Mouse (Mus musculus) layer of hippocampus, adult 2 months (tissue): ENCODE measurements around the gene Mroh2a. TPM values are rescaled to one million over a fixed set of nuclear protein-coding genes. Genes with fewer than 3 reads are reported as not detected.

Experiments used
- DNase-seq, 2 experiments: peaks; one replicate each; pipeline ENCODE4 v3.0.0; 2022; ENCODE audit warnings: low spot score in 2 of 2
- H3K27ac ChIP-seq: fragments of 200-600 bp; 2 replicates; pipeline ENCODE4 v1.8.1; 2022
- H3K4me3 ChIP-seq: fragments of 200-600 bp; 2 replicates; pipeline ENCODE4 v1.8.1; 2022; ENCODE audit warnings: mild to moderate bottlenecking
- CTCF ChIP-seq: fragments of 200-600 bp; conservative IDR thresholded peaks from 2 replicates; pipeline ENCODE4 v1.8.1; 2022; ENCODE audit warnings: antibody characterized with exemption, mild to moderate bottlenecking, moderate library complexity
- total RNA-seq, 2 experiments: library from RNA; stranded (reverse); gene quantifications; 2 replicates each; pipeline ENCODE4 v1.2.3; 2021

The Mroh2a gene
- total RNA-seq, 2 experiments from 2014 or later, result 0.38 TPM; not detected in 1

DNA sequence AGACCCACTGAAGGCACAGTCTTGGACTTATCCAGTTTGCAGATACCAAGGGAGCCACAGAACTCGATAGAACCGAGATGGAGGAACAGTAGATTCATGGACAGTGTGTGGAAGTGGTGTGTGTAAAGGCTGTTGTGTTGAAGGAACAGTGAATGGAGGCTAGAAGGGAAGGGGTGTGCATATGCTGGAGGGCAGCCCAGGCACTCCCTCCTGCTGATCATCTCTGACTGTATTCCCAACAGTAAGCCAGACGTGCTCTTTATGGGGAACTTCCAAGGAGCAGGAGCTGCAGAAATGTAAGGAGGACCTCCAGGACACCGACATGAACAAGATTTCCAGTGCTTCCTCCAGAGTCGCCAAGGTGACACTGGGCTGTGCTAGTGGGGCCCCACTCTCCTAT is 23.2 kb downstream of the Mroh2a start:
- no peak for TF ChIP-seq CTCF
- no peak overlapping the region for H3K4me3 ChIP-seq

DNA sequence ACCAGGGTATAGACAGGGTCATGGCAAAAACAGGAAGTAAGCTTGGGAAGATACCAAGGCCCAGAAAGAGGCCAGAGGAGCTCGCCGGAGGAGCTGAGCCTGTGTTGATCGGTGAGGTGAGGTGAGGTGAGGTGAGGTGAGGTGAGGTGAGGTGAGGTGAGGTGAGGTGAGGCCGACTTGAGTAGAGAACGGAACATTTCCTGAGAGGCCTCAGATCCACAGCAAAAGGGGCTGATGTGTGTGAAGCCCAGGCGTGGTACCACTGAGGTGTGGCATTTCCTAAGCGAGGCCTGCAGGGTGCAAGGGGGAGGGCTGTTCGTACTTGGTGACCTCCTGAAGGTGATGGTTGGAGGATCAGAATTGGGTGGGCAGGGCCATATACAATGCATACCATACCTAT is 26.3 kb downstream of the Mroh2a start:
- TF ChIP-seq CTCF, result no peak
- H3K4me3 ChIP-seq, result no peak overlapping the region
- DNase-seq, result no peak

More for the DNA sequence above, 23.2 kb downstream of the Mroh2a start:
- no peak for DNase-seq
- H3K27ac ChIP-seq, result no peak overlapping the region

DNA sequence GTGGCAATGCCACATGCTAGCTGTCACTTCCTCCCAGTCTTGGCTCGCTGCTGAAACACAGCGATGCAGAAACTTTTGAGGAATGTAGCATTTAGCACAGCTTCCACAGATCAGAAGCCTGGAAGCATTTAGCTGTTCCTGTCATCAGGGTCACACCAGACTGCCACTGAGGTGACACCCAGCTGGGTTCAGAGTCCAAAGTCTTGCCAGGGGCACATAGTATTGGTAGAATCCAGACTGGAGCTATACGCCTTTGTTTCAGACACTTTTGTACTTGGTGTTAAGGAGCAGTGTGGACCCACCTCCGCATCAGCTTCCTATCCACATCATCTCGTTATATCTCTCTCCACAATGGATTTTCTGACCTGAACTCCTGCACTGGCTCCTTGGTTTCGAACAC is 26.8 kb downstream of the Mroh2a start:
- H3K4me3 ChIP-seq, result no peak overlapping the region
- no peak for TF ChIP-seq CTCF
- no peak overlapping the region for H3K27ac ChIP-seq
- DNase-seq, result no peak

More for the DNA sequence above, 26.3 kb downstream of the Mroh2a start:
- H3K27ac ChIP-seq, result no peak overlapping the region

DNA sequence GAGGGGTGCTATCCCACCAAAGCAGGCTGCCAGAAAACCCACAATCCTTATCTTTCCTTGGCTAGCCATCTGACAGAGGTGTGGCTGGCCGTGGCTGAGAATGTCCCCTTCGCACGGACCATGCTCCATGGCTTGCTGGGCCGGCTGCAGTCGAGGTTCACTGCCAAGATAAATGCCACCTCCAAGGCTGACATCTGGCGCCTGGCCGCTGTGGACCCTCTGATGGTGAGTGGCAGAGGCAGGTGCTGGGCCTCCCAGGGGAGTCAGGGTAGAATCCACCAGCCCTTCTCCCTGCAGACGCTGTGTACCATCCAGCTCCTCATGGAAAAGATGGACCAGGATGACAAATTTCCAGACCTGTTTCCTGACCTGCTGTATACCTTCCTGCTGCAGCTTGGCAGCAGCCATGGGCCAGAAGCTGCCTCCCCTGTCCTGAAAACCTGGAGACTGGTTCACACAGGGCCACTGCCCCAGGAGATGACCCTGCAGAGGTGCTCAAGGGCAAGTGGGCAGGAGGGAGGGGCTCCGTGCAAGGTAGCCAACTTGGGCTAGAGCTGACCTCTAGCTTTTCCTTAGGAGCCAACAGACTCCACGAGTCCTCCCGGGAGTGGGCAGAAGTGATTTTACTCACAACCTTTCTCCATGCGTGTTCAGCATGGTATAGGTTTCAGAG is 28.1 kb downstream of the Mroh2a start:
- TF ChIP-seq CTCF, result no peak
- no peak for DNase-seq
- no peak overlapping the region for H3K27ac ChIP-seq
- H3K4me3 ChIP-seq, result no peak overlapping the region

DNA sequence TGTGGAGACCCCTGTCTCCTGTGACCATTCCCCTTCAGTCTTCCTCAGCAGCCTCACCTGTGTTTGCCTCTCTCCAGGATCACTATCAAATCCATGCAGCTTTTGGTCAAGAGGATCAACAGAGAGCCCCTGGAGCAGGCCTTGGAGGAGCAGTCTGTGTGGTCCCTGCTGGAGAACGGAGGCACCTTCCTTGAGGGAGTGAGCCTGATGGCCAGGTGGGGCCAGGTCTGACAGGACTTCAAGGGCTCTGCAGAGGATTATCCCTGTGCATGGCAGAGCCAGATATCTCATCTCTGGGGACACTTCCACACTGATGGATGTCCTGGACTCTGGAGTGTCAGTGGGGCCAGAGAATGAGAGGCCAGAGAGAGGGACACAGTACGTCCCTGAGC is 28.7 kb downstream of the Mroh2a start:
- no peak overlapping the region for H3K27ac ChIP-seq
- no peak overlapping the region for H3K4me3 ChIP-seq
- no peak for DNase-seq
- no peak for TF ChIP-seq CTCF

DNA sequence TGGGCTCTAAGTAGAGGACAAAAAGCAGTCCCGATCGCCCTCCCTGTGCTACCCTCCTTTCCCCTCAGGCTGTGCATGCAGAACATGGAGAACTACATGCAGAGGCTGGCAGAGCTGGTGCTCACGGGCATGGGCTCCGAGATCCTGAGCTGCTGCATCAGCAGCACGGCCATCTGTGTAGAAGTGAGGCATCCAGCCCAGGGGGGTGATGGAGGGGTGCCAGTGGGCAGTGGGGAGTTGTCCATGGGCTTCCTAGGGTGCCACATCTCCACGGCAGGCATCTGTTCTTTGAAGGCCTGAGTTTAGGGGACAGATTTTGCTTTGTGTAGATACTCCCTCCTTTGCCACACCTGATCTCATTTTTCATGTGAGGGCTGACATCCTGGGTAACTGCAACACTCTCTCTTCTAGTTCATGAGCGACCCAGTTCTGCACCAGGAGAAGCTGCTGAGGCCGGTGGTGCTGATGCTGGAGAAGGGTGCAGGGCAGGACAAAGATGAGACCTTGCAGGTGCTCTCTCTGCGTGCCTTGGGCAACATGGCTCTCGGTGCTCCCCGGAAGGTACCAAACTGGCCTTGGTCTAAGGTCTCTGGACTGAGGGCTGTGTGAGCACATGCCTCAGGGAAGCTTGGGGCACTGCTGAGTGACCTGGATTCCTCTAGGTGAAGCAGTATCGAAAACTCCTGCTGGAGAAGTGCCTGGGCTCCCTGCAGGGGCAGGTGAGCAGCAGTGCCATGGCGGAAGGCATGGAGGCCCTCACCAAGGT is 29.4 kb downstream of the Mroh2a start:
- TF ChIP-seq CTCF, result no peak
- Histone ChIP-seq H3K27ac (no peak overlapping the region), H3K4me3 (no peak overlapping the region)
- no peak for DNase-seq

DNA sequence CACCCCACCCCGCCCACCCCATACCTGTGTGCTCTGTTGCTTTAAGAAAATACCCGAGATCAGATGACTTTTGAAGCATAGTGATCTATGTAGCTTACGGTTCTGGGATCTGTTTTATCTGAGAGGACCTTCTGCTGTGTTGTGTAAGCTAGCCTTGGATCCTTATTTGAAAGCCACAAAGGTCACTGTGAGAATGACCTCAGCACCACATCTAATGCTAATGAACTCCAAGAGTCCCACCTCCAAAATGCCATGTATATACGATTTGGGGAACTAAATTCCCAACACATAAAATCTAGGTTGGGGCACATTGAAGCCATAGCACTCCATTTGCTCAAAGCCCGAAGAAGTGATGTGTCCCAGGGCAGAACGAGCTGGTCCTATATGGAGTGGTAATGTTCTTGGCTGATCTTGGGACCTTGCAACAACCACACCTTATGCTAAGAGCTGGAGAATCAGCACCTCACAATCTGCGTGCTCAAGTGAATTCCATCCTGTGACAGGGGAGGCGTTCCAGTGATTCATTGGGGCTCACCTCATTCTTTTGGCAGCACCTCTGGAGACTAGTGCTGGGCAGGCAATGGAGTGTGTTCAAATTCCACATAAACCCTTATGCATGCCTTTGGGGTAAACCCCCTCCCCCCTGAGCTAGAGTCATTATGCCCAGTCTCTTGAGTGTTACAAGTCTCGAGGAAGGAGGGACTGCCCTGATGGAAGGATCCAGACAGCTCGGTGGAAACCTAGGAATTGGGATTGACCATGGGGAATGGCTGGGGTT is 30.3 kb downstream of the Mroh2a start:
- no peak for TF ChIP-seq CTCF
- no peak for DNase-seq
- no peak overlapping the region for H3K4me3 ChIP-seq
- H3K27ac ChIP-seq, result no peak overlapping the region

DNA sequence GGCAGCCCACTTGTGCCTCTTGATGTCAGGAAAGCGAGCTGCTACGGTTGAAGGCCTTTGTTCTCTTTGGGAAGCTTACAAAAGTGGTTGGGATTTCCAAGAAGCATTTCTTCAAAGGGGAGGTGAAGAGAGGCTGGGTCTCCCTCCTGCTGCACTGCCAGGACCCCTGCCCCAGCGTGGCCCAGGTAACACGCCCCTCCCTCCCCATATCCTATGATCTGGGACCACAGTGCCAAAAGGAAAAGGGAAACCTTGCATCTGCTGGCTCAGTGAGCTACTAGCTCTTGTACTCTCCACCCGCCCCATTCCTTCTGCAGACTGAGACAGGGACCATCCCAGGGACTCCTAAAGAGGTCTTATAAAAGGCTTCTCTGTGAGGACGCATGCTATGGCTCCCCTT is 30.9 kb downstream of the Mroh2a start:
- no peak for DNase-seq
- no peak overlapping the region for H3K4me3 ChIP-seq
- H3K27ac ChIP-seq, result no peak overlapping the region
- no peak for TF ChIP-seq CTCF

DNA sequence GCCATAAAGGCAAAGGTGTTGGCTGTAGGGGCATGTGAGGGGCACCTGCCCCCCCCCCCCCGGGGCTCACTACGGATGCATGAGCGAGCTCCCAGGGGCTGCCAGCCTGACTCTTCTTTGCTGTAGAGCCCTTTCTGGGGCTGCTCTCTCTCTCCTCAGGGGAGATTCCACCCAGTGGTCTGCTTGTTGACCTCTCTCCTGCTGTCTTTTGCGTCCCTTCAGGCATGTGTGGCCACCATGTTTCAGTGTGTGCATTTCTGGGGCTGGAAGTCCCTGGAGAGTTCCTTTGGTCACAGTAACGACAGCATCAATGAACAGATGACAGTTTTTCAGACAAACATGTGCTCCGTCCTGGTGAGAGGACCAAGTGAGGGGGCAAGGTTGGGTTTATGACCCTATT is 31.6 kb downstream of the Mroh2a start:
- no peak for TF ChIP-seq CTCF
- Histone ChIP-seq H3K4me3 (no peak overlapping the region), H3K27ac (no peak overlapping the region)
- DNase-seq, result no peak

DNA sequence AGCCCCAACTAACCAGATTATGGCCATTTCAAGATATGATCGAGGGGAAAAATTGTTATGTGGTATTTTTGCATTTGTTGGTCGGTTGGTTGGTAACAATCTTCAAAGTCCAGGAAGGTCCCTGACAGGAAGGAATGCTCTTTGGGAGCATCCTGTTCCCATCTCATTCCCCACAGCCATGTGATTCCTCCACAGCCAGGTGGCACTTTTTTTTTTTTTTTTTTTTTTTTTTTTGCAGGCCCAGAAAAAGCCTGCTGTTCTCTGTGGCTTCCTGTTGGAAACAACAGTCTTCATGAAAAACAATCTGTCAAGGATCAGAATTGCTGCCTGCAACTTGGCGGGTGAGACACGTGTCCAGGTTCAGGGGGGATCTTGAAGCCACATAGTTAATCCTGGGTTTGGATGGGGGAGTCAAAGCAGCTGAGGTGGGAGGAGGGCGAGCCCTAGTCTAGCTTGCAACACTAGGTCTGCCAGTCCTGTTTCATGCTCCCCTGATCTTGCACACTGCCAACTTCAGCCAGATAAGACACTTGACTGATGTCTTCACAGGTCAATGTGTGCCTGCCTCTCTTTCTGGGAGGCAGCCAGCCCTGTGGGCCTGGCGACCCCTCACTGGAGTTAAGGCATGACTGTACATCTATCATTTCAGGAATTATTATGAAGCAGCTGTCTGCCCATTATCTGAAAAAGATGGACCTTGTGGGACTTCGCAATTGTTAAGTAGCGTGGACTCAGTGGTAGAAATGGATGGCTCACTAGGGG is 32.3 kb downstream of the Mroh2a start:
- peak; percentile 9; the same call in 1 of the 2 replicates for TF ChIP-seq CTCF
- no peak for DNase-seq
- Histone ChIP-seq H3K27ac (no peak overlapping the region), H3K4me3 (no peak overlapping the region)

DNA sequence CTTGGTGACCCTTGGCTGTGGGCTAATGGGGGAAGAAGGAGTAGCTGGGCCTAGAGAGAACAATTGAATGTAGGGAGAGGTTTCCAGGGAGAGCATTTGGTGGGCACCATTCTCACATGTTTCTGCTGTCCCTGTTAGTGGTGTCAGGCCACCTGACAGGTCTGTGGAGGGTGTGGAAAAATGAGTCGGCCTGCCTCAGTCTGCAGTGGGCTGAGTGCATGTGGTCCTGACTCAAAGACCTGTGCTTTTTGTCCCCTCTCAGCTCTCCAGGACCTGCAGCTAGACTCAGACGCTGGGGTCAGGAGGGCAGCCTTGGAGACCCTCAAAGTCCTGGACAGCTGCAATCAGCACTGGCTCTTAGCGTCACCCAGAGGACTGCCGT is 32.8 kb downstream of the Mroh2a start:
- Histone ChIP-seq H3K4me3 (no peak overlapping the region), H3K27ac (no peak overlapping the region)
- no peak for TF ChIP-seq CTCF
- no peak for DNase-seq

DNA sequence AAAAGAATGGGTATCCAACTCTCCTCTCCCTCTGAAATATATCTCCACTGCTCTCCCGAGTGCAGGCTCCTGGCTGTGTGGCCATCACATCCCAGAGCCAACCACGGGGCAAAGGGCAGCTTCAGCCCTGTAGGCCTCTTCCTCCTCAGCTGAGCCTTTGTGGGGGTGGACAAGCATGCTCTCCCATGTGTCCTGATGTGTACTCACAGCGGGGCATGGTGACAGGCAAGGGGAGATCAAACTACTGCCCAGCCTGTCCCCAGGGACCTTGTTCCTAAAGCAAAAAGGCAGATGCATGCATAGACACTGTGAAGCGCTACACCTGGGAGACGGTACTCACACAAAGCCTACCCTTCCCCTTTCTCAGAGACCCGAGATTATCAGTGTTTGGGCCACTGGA is 33.3 kb downstream of the Mroh2a start:
- TF ChIP-seq CTCF, result no peak
- no peak overlapping the region for H3K4me3 ChIP-seq
- no peak overlapping the region for H3K27ac ChIP-seq
- no peak for DNase-seq
